Mouse (Mus musculus) limb, embryonic 12.5 days (tissue): ENCODE results near the gene Cep135. TPM values are rescaled to one million over a fixed set of nuclear protein-coding genes. Genes with fewer than 3 reads are reported as not detected.

Experiments
- ATAC-seq: fragments of 200-750 bp; cut with Nextera tagmentation; 2 replicates; pipeline ENCODE4 v1.8.0; 2017; ENCODE audit warnings: low read depth, moderate TSS enrichment; ENCODE audit not compliant: insufficient number of reproducible peaks, insufficient read depth, low FRiP score, low TSS enrichment
- H3K27ac ChIP-seq: fragments of 300-500 bp; sonication (generic); 2 replicates; pipeline ENCODE4 v1.5.1; 2016; ENCODE audit warnings: mild to moderate bottlenecking, moderate library complexity
- H3K27me3 ChIP-seq: fragments of 300-500 bp; sonication (generic); 2 replicates; pipeline ENCODE4 v1.6.1; 2016; ENCODE audit warnings: mild to moderate bottlenecking, moderate library complexity
- H3K36me3 ChIP-seq: fragments of 300-500 bp; sonication (generic); 2 replicates; pipeline ENCODE4 v1.6.1; 2016; ENCODE audit warnings: mild to moderate bottlenecking, moderate library complexity
- H3K4me1 ChIP-seq: fragments of 300-500 bp; sonication (generic); replicated peaks from 2 replicates; pipeline ENCODE4 v1.6.1; 2016
- H3K4me2 ChIP-seq: fragments of 300-500 bp; sonication (generic); 2 replicates; pipeline ENCODE4 v1.6.1; 2016; ENCODE audit warnings: mild to moderate bottlenecking, moderate library complexity
- H3K4me3 ChIP-seq: fragments of 300-500 bp; sonication (generic); replicated peaks from 2 replicates; pipeline ENCODE4 v1.5.1; 2016; ENCODE audit warnings: mild to moderate bottlenecking
- H3K9ac ChIP-seq: fragments of 300-500 bp; sonication (generic); replicated peaks from 2 replicates; pipeline ENCODE4 v1.6.1; 2016; ENCODE audit warnings: mild to moderate bottlenecking, moderate library complexity
- H3K9me3 ChIP-seq: fragments of 300-500 bp; sonication (generic); 2 replicates; pipeline ENCODE4 v1.6.1; 2016; ENCODE audit warnings: mild to moderate bottlenecking, moderate library complexity
- WGBS: fragments of 180-500 bp; shearing (Covaris S2); methylation state at CpG from one replicate; pipeline ENCODE4 v1.1.7; 2016; 5-methylcytosine and 5-hydroxymethylcytosine counted together
- polyA plus RNA-seq: library from polyadenylated mRNA; unstranded; fragments of >200 nt; fragmentation: Nextera tagmentation; extraction: Ambion mirVana; gene quantifications from 2 replicates; pipeline ENCODE4 v1.2.1, GENCODE M21; 2016

Gene Cep135
- 11.0 and 11.4 TPM in 2 replicates for polyA plus RNA-seq

DNA sequence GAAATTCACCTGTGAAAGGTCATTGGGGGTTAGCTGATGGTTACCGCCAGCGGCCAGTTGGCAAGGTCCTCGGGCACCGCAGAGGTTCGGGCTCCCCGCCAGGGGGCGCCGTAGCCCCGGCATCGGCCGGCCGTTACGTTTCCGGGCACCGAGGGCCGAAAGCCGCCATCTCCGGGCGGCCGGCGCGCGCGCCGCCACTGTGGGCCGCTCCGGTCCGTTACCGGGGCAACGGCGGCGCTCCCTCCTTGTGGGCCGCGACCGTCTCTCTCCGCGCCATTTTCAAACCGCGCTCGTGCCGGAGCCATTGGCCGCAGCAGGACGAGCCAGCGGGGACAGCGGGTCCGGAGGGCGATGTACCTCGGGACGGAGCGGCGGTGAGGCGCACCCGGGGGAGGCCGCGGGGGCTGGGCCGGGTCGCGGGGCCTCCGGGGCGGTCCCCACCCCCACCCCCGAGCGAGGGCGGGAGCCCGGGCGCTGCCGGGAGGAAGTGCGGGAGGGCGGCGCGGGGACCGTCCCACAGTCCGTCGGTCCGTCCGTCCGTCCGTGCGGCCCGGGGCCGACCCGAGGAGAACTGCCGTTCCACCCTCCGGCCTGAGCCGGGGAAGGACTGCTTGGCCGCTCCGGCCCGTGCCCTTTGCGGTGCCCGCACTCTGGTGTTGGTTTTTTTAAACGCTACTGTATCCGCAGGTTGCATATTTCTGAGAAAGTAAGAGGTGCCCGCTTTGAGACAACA, at the start of gene Cep135:
Gene Cep135, plus strand, starts transcription at position 148 of the 733 bp plus-strand sequence.
- H3K4me3 ChIP-seq: peak within 1 kb of the TSS; percentile 91
- H3K4me2 ChIP-seq: peak within 1 kb of the TSS; percentile 64
- ATAC-seq: peak; percentile 93
- peak within 1 kb of the TSS; percentile 86 for H3K9ac ChIP-seq
- H3K27ac ChIP-seq: peak within 1 kb of the TSS; percentile 91
- H3K4me1 ChIP-seq: peaks cover 5% of the 10 kb centered on the region
- peaks cover 20% of the 10 kb centered on the region for H3K36me3 ChIP-seq
- no peaks in the 10 kb centered on the region for H3K9me3 ChIP-seq
- WGBS: 0% methylated on average over 76 of the region's 92 CpGs
- no peaks in the 10 kb centered on the region for H3K27me3 ChIP-seq

DNA sequence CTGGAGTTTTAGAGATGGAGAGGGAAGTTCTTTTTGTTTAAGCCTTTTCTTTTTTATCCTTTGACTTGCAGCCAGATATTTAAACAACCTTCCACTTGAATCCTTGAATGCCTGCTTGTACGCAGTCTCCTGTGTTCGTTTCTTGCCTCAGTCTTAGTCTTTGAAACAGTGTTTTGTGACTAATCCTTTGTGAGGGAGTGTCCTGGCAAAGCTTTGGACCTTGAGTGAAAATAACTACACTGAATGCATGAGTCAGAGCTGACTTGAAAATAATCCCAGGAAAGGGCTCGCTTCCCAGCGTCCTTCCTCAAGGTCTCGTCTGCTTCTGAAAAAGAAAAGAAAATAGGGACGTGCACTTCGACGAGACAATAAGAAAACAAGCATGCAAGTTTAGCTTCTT, 48.3 kb upstream of the Cep135 start:
- Histone ChIP-seq H3K27ac (no peak overlapping the region), H3K27me3 (no peaks in the 10 kb centered on the region), H3K9me3 (no peaks in the 10 kb centered on the region), H3K36me3 (peaks cover 72% of the 10 kb centered on the region), H3K4me1 (no peaks in the 10 kb centered on the region), H3K4me2 (no peak overlapping the region), H3K9ac (no peak overlapping the region), H3K4me3 (no peak overlapping the region)
- no peak for ATAC-seq
- 90% methylated on average over 8 of the region's 8 CpGs for WGBS

GRCm38 (mm10) chr5:76540842-76541241, 47.7 kb upstream of the Cep135 start:
- H3K36me3 ChIP-seq: peaks cover 72% of the 10 kb centered on the region
- no peak overlapping the region for H3K4me2 ChIP-seq
- H3K4me1 ChIP-seq: no peaks in the 10 kb centered on the region
- H3K27ac ChIP-seq: no peak overlapping the region
- H3K4me3 ChIP-seq: no peak overlapping the region
- no peak overlapping the region for H3K9ac ChIP-seq
- no peaks in the 10 kb centered on the region for H3K27me3 ChIP-seq
- no peaks in the 10 kb centered on the region for H3K9me3 ChIP-seq
- no peak for ATAC-seq

DNA sequence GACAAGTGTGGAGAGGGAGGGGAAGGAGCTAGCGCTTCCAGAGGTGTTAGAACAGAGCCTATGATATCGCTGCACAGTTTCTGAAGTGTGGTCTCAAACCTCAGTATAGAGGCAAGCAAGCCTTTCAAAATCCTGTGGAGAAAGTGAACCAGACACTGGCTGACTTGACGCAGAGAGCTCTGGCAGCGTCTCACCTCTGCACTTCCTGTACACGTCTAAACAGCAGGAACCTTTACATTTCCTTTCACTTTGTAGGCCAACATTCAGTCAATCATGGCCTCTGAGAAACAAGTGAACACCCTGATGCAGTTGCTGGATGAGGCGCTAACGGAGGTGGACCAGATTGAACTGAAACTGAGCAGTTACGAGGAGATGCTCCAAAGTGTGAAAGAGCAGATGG, 45.3 kb upstream of the Cep135 start:
- peaks cover 64% of the 10 kb centered on the region for H3K36me3 ChIP-seq
- 96% methylated on average over 8 of the region's 8 CpGs for WGBS
- no peak overlapping the region for H3K4me3 ChIP-seq
- H3K4me2 ChIP-seq: no peak overlapping the region
- H3K4me1 ChIP-seq: no peaks in the 10 kb centered on the region
- H3K9me3 ChIP-seq: no peaks in the 10 kb centered on the region
- no peak overlapping the region for H3K27ac ChIP-seq
- no peak overlapping the region for H3K9ac ChIP-seq
- H3K27me3 ChIP-seq: no peaks in the 10 kb centered on the region
- no peak for ATAC-seq

DNA sequence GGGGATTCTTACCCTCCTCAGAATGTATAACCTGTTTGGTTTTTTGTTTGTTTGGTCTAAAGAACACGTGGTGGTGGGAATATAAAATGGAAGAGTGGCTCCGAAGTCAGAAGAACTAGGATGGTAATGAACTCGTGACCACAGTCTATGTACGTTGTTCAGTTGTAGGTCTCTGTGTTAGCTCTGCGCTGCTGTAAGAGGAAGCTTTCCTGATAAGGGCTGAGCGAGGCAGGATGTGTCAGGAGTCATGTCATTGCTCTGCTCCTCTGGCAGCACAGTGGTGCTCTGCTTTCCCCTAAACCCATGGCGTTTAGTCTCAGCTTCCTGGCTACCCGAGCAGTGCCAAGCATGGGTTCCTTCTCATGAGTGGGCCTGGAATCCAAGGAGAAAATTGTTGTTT, 38.1 kb upstream of the Cep135 start:
- 88% methylated on average over 8 of the region's 8 CpGs for WGBS
- ATAC-seq: no peak
- no peak overlapping the region for H3K9ac ChIP-seq
- H3K4me3 ChIP-seq: no peak overlapping the region
- no peak overlapping the region for H3K27ac ChIP-seq
- no peaks in the 10 kb centered on the region for H3K27me3 ChIP-seq
- H3K4me2 ChIP-seq: no peak overlapping the region
- no peaks in the 10 kb centered on the region for H3K4me1 ChIP-seq
- peaks cover 52% of the 10 kb centered on the region for H3K36me3 ChIP-seq
- no peaks in the 10 kb centered on the region for H3K9me3 ChIP-seq

DNA sequence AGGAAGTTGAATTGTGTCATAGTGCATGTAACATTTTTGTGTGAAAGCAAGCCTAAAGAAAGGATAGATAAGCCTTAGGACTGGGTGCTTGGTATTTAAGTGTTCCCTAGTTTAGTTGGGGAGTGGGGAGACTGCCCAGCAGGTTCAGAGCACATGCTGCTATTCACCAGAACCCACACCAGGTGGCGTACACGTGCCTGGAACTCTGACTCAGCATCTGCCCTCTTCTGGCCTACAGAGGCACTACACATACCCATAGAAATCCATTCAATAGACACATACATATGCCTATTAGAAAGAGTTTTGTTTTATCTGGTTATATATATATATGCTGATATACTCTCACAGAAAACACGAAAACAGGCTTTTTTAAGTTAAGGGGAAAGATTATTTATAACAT, 23.2 kb upstream of the Cep135 start:
- Histone ChIP-seq H3K36me3 (peaks cover 80% of the 10 kb centered on the region), H3K9me3 (no peaks in the 10 kb centered on the region), H3K9ac (no peak overlapping the region), H3K27ac (no peak overlapping the region), H3K4me2 (no peak overlapping the region), H3K4me1 (no peaks in the 10 kb centered on the region), H3K4me3 (no peak overlapping the region), H3K27me3 (no peaks in the 10 kb centered on the region)
- ATAC-seq: no peak
- WGBS: 36% methylated on average over 3 of the region's 3 CpGs

DNA sequence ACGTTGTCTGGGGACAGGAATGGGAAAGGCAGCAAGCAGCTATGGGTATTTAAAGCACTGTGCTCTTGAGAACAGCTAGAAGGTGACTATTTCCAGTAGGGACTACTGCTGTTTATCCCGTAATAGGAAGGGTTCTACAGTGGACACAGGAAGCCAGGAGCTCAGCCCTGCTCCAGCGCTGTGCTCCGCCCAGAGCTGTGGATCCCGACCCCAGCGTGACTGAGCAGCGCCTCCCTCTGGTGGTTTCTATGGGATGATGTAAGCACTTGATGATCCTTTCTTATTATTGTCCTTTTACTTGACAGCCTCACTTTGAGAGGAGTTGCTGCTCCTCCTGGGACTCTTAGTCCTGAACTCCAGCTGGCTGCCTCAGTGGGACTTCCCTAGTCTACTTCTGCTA, 14.2 kb upstream of the Cep135 start:
- no peak overlapping the region for H3K9ac ChIP-seq
- H3K27me3 ChIP-seq: no peaks in the 10 kb centered on the region
- 72% methylated on average over 7 of the region's 7 CpGs for WGBS
- no peaks in the 10 kb centered on the region for H3K9me3 ChIP-seq
- peaks cover 20% of the 10 kb centered on the region for H3K36me3 ChIP-seq
- no peak for ATAC-seq
- H3K4me1 ChIP-seq: no peaks in the 10 kb centered on the region
- H3K4me3 ChIP-seq: no peak overlapping the region
- no peak overlapping the region for H3K4me2 ChIP-seq
- H3K27ac ChIP-seq: no peak overlapping the region

- Histone ChIP-seq H3K27ac (no peak overlapping the region), H3K9ac (no peak overlapping the region), H3K36me3 (no peaks in the 10 kb centered on the region), H3K27me3 (no peaks in the 10 kb centered on the region), H3K9me3 (no peaks in the 10 kb centered on the region), H3K4me1 (no peaks in the 10 kb centered on the region), H3K4me3 (no peak overlapping the region), H3K4me2 (no peak overlapping the region)
- 37% methylated on average over 3 of the region's 3 CpGs for WGBS
- no peak for ATAC-seq
Observed at GRCm38 (mm10) chr5:76577026-76577425, 11.5 kb upstream of the Cep135 start.

- ATAC-seq: no peak
- Histone ChIP-seq H3K27me3 (no peaks in the 10 kb centered on the region), H3K27ac (no peak overlapping the region), H3K9me3 (no peaks in the 10 kb centered on the region), H3K4me1 (peaks cover 5% of the 10 kb centered on the region), H3K4me2 (no peak overlapping the region), H3K9ac (no peak overlapping the region), H3K36me3 (no peaks in the 10 kb centered on the region), H3K4me3 (no peak overlapping the region)
- 82% methylated on average over 2 of the region's 2 CpGs for WGBS
Observed at GRCm38 (mm10) chr5:76585378-76585777, 3.1 kb upstream of the Cep135 start.

GRCm38 (mm10) chr5:76589311-76589710, 813 bp downstream of the Cep135 start:
- Histone ChIP-seq H3K4me2 (peak overlapping the region; percentile 64), H3K4me1 (peaks cover 5% of the 10 kb centered on the region), H3K36me3 (peaks cover 26% of the 10 kb centered on the region), H3K27ac (peak overlapping the region; percentile 91), H3K9me3 (no peaks in the 10 kb centered on the region), H3K9ac (peak overlapping the region; percentile 86), H3K27me3 (no peaks in the 10 kb centered on the region), H3K4me3 (peak overlapping the region; percentile 91)
- 10% methylated on average over 7 of the region's 7 CpGs for WGBS
- no peak for ATAC-seq

GRCm38 (mm10) chr5:76590009-76590408, 1.5 kb downstream of the Cep135 start:
- Histone ChIP-seq H3K4me3 (no peak overlapping the region), H3K9ac (no peak overlapping the region), H3K4me1 (peaks cover 5% of the 10 kb centered on the region), H3K27me3 (no peaks in the 10 kb centered on the region), H3K36me3 (peaks cover 33% of the 10 kb centered on the region), H3K4me2 (peak overlapping the region; percentile 64; the same call in 1 of the 2 replicates), H3K27ac (no peak overlapping the region), H3K9me3 (no peaks in the 10 kb centered on the region)
- no peak for ATAC-seq
- 78% methylated on average over 2 of the region's 2 CpGs for WGBS

GRCm38 (mm10) chr5:76591885-76592284, 3.4 kb downstream of the Cep135 start:
- WGBS: 57% methylated on average over 9 of the region's 9 CpGs
- ATAC-seq: no peak
- Histone ChIP-seq H3K4me3 (no peak overlapping the region), H3K27ac (no peak overlapping the region), H3K9me3 (no peaks in the 10 kb centered on the region), H3K4me1 (peaks cover 5% of the 10 kb centered on the region), H3K9ac (no peak overlapping the region), H3K27me3 (no peaks in the 10 kb centered on the region), H3K36me3 (peaks cover 51% of the 10 kb centered on the region), H3K4me2 (no peak overlapping the region)
